Mouse (Mus musculus) cerebellum, adult 2 months (tissue): ENCODE measurements at regions not wholly inside any gene's neighbourhood (a gene's known extent, or its start where the extent isn't known, plus 50 kb on each side); places are given as distances from the start of the nearest gene placed in this dataset.

ENCODE experiments used
- CTCF ChIP-seq: fragments of 200-500 bp; IDR thresholded peaks from 2 replicates; pipeline ENCODE4 v1.5.1; 2011; ENCODE audit warnings: low read depth, mild to moderate bottlenecking, control low read depth, low read length, moderate library complexity, borderline replicate concordance; ENCODE audit not compliant: insufficient read depth
- POLR2A ChIP-seq: fragments of 200-500 bp; IDR thresholded peaks from 2 replicates; pipeline ENCODE4 v1.6.1; 2011; ENCODE audit warnings: low read length, control low read depth, borderline replicate concordance; ENCODE audit not compliant: insufficient read depth

DNA sequence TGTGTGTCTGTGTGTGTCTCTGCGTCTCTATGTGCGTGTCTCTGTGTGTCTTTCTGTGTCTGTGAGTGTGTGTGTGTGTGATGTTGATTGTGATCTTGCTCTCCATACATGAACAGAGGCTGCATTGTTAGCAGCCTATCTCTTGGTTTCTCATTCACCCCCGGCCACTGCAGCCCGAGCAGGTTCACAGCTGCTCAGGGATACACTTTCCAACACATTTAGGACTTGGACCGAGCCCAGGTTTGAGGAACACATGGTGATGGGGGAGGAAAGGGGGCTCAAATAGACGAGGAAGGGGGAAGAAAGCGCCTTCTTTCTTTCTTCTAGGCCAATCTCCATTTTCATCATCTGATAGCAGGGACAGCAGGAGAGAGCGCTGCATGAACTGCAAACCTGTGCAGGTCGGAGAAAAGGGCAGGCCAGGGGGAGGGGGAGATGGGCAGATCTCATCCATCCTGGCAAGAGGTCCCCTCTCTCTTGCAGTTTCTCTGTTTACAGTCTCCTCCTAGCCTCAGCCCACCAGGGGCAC, 123.2 kb downstream of the Zfp36l1 start:
- TF ChIP-seq CTCF = no peak
- no peak for TF ChIP-seq POLR2A
